Mouse (Mus musculus): Measurements from ENCODE around the gene Ankrd63. TPM values are rescaled to one million over a fixed set of nuclear protein-coding genes. Genes with fewer than 3 reads are reported as not detected.

Ankrd63 gene
- total RNA-seq, 1 experiment: not detected

GRCm38 (mm10) chr2:118685088-118685487, 18.7 kb downstream of the Ankrd63 start:
- DNase-seq (ENCODE audit: low read depth, low spot score): no peak
- Histone ChIP-seq H3K9me3 (ENCODE audit: control insufficient read depth, insufficient read depth, low read depth, low read length) (no peaks in the 10 kb centered on the region), H3K4me3 (ENCODE audit: insufficient read depth in 1 of 2, low read depth in 1 of 2, low read length in 2 of 2, poor library complexity in 1 of 2, severe bottlenecking in 1 of 2) (no peak overlapping the region), H3K27ac (ENCODE audit: insufficient read depth, low read depth, low read length, poor library complexity, severe bottlenecking) (no peak overlapping the region), H3K36me3 (ENCODE audit: control insufficient read depth, insufficient read depth, low read length, poor library complexity, severe bottlenecking) (no peaks in the 10 kb centered on the region), H3K4me1 (ENCODE audit: control insufficient read depth in 2 of 2, insufficient read depth in 2 of 2, low read length in 2 of 2, poor library complexity in 1 of 2) (no peaks in the 10 kb centered on the region), H3K9ac (ENCODE audit: insufficient read depth, low read depth, low read length, poor library complexity, severe bottlenecking) (no peak overlapping the region)
- in situ Hi-C loops (cut with MboI; ENCODE audit: low sequenced_read_pairs in 2 of 2, unreplicated experiment in 2 of 2): no loop called here
- no peak for TF ChIP-seq ZNF384 (IDR thresholded peaks at IDR 0.05; ENCODE audit: low read depth, low read length)
- TF ChIP-seq MAFK (IDR thresholded peaks at IDR 0.05; ENCODE audit: insufficient read depth, low read depth, low read length): no peak
- no peak for TF ChIP-seq CHD2 (IDR thresholded peaks at IDR 0.05; ENCODE audit: low read depth, low read length)
- TF ChIP-seq ZC3H11A (IDR thresholded peaks at IDR 0.05; ENCODE audit: borderline replicate concordance, low read depth, low read length): no peak
- TF ChIP-seq HCFC1 (IDR thresholded peaks at IDR 0.05; ENCODE audit: borderline replicate concordance, insufficient read depth, low read length): no peak

- Histone ChIP-seq H3K27ac (ENCODE audit: insufficient read depth, low read depth, low read length, poor library complexity, severe bottlenecking) (no peak overlapping the region), H3K36me3 (ENCODE audit: control insufficient read depth, insufficient read depth, low read length, poor library complexity, severe bottlenecking) (no peaks in the 10 kb centered on the region), H3K9ac (ENCODE audit: insufficient read depth, low read depth, low read length, poor library complexity, severe bottlenecking) (no peak overlapping the region), H3K9me3 (ENCODE audit: control insufficient read depth, insufficient read depth, low read depth, low read length) (no peaks in the 10 kb centered on the region), H3K4me3 (ENCODE audit: insufficient read depth in 1 of 2, low read depth in 1 of 2, low read length in 2 of 2, poor library complexity in 1 of 2, severe bottlenecking in 1 of 2) (no peak overlapping the region), H3K4me1 (ENCODE audit: control insufficient read depth in 2 of 2, insufficient read depth in 2 of 2, low read length in 2 of 2, poor library complexity in 1 of 2) (no peaks in the 10 kb centered on the region)
- DNase-seq (ENCODE audit: low read depth, low spot score): no peak
- in situ Hi-C loops (cut with MboI; ENCODE audit: low sequenced_read_pairs in 2 of 2, unreplicated experiment in 2 of 2): no loop called here
- no peak for TF ChIP-seq ZNF384 (IDR thresholded peaks at IDR 0.05; ENCODE audit: low read depth, low read length)
- no peak for TF ChIP-seq ZC3H11A (IDR thresholded peaks at IDR 0.05; ENCODE audit: borderline replicate concordance, low read depth, low read length)
- no peak for TF ChIP-seq CHD2 (IDR thresholded peaks at IDR 0.05; ENCODE audit: low read depth, low read length)
These were observed 21.1 kb downstream of the Ankrd63 start for GRCm38 (mm10) chr2:118682544-118683260.

- in situ Hi-C loops (cut with MboI; ENCODE audit: low sequenced_read_pairs in 2 of 2, unreplicated experiment in 2 of 2): no loop called here
- H3K9me3 ChIP-seq (ENCODE audit: control insufficient read depth, insufficient read depth, low read depth, low read length): no peaks in the 10 kb centered on the region
- H3K27ac ChIP-seq (ENCODE audit: insufficient read depth, low read depth, low read length, poor library complexity, severe bottlenecking): no peak overlapping the region
- DNase-seq (ENCODE audit: low read depth, low spot score): no peak
- H3K4me1 ChIP-seq (ENCODE audit: control insufficient read depth in 2 of 2, insufficient read depth in 2 of 2, low read length in 2 of 2, poor library complexity in 1 of 2): no peaks in the 10 kb centered on the region; a peak in 2 of 4 replicates
- no peak overlapping the region for H3K9ac ChIP-seq (ENCODE audit: insufficient read depth, low read depth, low read length, poor library complexity, severe bottlenecking)
- no peaks in the 10 kb centered on the region for H3K36me3 ChIP-seq (ENCODE audit: control insufficient read depth, insufficient read depth, low read length, poor library complexity, severe bottlenecking)
- no peak overlapping the region for H3K4me3 ChIP-seq (ENCODE audit: insufficient read depth in 1 of 2, low read depth in 1 of 2, low read length in 2 of 2, poor library complexity in 1 of 2, severe bottlenecking in 1 of 2)
- TF ChIP-seq MAFK (IDR thresholded peaks at IDR 0.05; ENCODE audit: insufficient read depth, low read depth, low read length): no peak
- TF ChIP-seq ZNF384 (IDR thresholded peaks at IDR 0.05; ENCODE audit: low read depth, low read length): no peak
- TF ChIP-seq ZC3H11A (IDR thresholded peaks at IDR 0.05; ENCODE audit: borderline replicate concordance, low read depth, low read length): no peak
- TF ChIP-seq HCFC1 (IDR thresholded peaks at IDR 0.05; ENCODE audit: borderline replicate concordance, insufficient read depth, low read length): no peak
- TF ChIP-seq CHD2 (IDR thresholded peaks at IDR 0.05; ENCODE audit: low read depth, low read length): no peak
These were observed 22.8 kb downstream of the Ankrd63 start for GRCm38 (mm10) chr2:118680926-118681325.

GRCm38 (mm10) chr2:118679577-118679976, 24.2 kb downstream of the Ankrd63 start:
- in situ Hi-C loops (cut with MboI; ENCODE audit: low sequenced_read_pairs in 2 of 2, unreplicated experiment in 2 of 2): no loop called here
- Histone ChIP-seq H3K4me1 (ENCODE audit: control insufficient read depth in 2 of 2, insufficient read depth in 2 of 2, low read length in 2 of 2, poor library complexity in 1 of 2) (peaks cover under 1 to 7% of the 10 kb centered on the region in 2 experiments; a peak in 3 of 4 replicates), H3K27ac (ENCODE audit: insufficient read depth, low read depth, low read length, poor library complexity, severe bottlenecking) (no peak overlapping the region), H3K4me3 (ENCODE audit: insufficient read depth in 1 of 2, low read depth in 1 of 2, low read length in 2 of 2, poor library complexity in 1 of 2, severe bottlenecking in 1 of 2) (no peak overlapping the region), H3K9ac (ENCODE audit: insufficient read depth, low read depth, low read length, poor library complexity, severe bottlenecking) (no peak overlapping the region), H3K9me3 (ENCODE audit: control insufficient read depth, insufficient read depth, low read depth, low read length) (no peaks in the 10 kb centered on the region), H3K36me3 (ENCODE audit: control insufficient read depth, insufficient read depth, low read length, poor library complexity, severe bottlenecking) (no peaks in the 10 kb centered on the region)
- DNase-seq (ENCODE audit: low read depth, low spot score): no peak
- TF ChIP-seq ZC3H11A (IDR thresholded peaks at IDR 0.05; ENCODE audit: borderline replicate concordance, low read depth, low read length): no peak
- TF ChIP-seq ZNF384 (IDR thresholded peaks at IDR 0.05; ENCODE audit: low read depth, low read length): no peak
- no peak for TF ChIP-seq HCFC1 (IDR thresholded peaks at IDR 0.05; ENCODE audit: borderline replicate concordance, insufficient read depth, low read length)
- no peak for TF ChIP-seq CHD2 (IDR thresholded peaks at IDR 0.05; ENCODE audit: low read depth, low read length)
- TF ChIP-seq MAFK (IDR thresholded peaks at IDR 0.05; ENCODE audit: insufficient read depth, low read depth, low read length): no peak
